ENCODE assay signal across 28 mouse cellular contexts in genomic region chr14:45614406-45614805, GRCm38 (mm10). TPM values are rescaled to one million over a fixed set of nuclear protein-coding genes. Genes with fewer than 3 reads are reported as not detected.
A peak's percentile ranks its signal among the peaks of the same experiment; 100 is the strongest.
DNase-seq lines count a peak whose midpoint lies in the region; ATAC-seq lines count a peak whose summit lies in the region.
"Had no signal": no experiment of that assay in that cellular context is flagged by ENCODE, and none has a peak within 500 bp of the region (broad histone marks: within the 10 kb centered on the region; RNA-seq: fewer than 3 reads in every experiment).

No protein-coding gene starts in this region.

- H3K4me2 ChIP-seq in heart, embryonic 13.5 days, result no peak overlapping the region
- no peak overlapping the region for H3K4me2 ChIP-seq in heart, embryonic 16.5 days (ENCODE audit: low read depth, low read length)
- no peak overlapping the region for H3K4me2 ChIP-seq in midbrain, embryonic 15.5 days
- H3K4me2 ChIP-seq in midbrain, embryonic 14.5 days (ENCODE audit: low read length), result no peak overlapping the region
- H3K4me2 ChIP-seq: forebrain, embryonic 13.5 days; hindbrain, embryonic 14.5 days had no signal

- intact Hi-C loops in heart, postnatal 25 days (cut with DNase I), result no loop called here

- peaks cover 35% of the 10 kb centered on the region for H3K4me1 ChIP-seq in heart, embryonic 10.5 days
- H3K4me1 ChIP-seq in heart, embryonic 13.5 days, result peaks cover 53% of the 10 kb centered on the region
- H3K4me1 ChIP-seq in heart, embryonic 16.5 days (ENCODE audit: control insufficient read depth, insufficient read depth, low read length), result peaks cover 19% of the 10 kb centered on the region
- 0 out of 2 replicates have a peak, but pooled peaks cover 2% of the 10 kb centered on the region for H3K4me1 ChIP-seq in midbrain, embryonic 15.5 days
- H3K4me1 ChIP-seq in midbrain, embryonic 14.5 days (ENCODE audit: control insufficient read depth, insufficient read depth, low read length), result no peaks in the 10 kb centered on the region
- H3K4me1 ChIP-seq: forebrain, embryonic 10.5 days had no signal

- 73% methylated on average over 6 of the region's 6 CpGs for WGBS in heart, embryonic 10.5 days
- 62% methylated on average over 6 of the region's 6 CpGs for WGBS in heart, embryonic 13.5 days
- 75% methylated on average over 6 of the region's 6 CpGs for whole genome bisulfite sequencing in heart, embryonic 16.5 days
- WGBS in midbrain, embryonic 15.5 days, result 85% methylated on average over 6 of the region's 6 CpGs
- 87% methylated on average over 6 of the region's 6 CpGs for WGBS in midbrain, embryonic 14.5 days

- H3K27me3 ChIP-seq in heart, embryonic 10.5 days (ENCODE audit: insufficient read depth, poor library complexity, severe bottlenecking), result no peaks in the 10 kb centered on the region
- no peaks in the 10 kb centered on the region for H3K27me3 ChIP-seq in heart, embryonic 13.5 days (replicated peaks)
- no peaks in the 10 kb centered on the region for H3K27me3 ChIP-seq in heart, embryonic 16.5 days (ENCODE audit: control insufficient read depth, insufficient read depth, low read length)
- H3K27me3 ChIP-seq in midbrain, embryonic 15.5 days (replicated peaks), result no peaks in the 10 kb centered on the region
- no peaks in the 10 kb centered on the region for H3K27me3 ChIP-seq in midbrain, embryonic 14.5 days (ENCODE audit: control insufficient read depth, insufficient read depth, low read length)
- H3K27me3 ChIP-seq: CH12.LX; forebrain, embryonic 13.5 days; Patski had no signal

- ATAC-seq in heart, embryonic 13.5 days (ENCODE audit: extremely low read depth, insufficient number of reproducible peaks, low FRiP score, low TSS enrichment), result no peak
- no peak for ATAC-seq in heart, embryonic 16.5 days (replicated peaks; ENCODE audit: extremely low read depth, insufficient read depth, low FRiP score)
- peak; percentile 18; the same call in 1 of the 2 replicates for ATAC-seq in midbrain, embryonic 15.5 days (replicated peaks)
- no peak for ATAC-seq in midbrain, embryonic 14.5 days (ENCODE audit: low FRiP score, low TSS enrichment)
- ATAC-seq: forebrain, embryonic 13.5 days; forebrain, embryonic 16.5 days; hindbrain, postnatal 0 days; inflammation-experienced regulatory T-cells, adult 6 months; intestine, embryonic 16.5 days; Patski had no signal

- H3K4me3 ChIP-seq in heart, embryonic 10.5 days, result no peak overlapping the region
- no peak overlapping the region for H3K4me3 ChIP-seq in heart, embryonic 13.5 days
- no peak overlapping the region for H3K4me3 ChIP-seq in heart, embryonic 16.5 days (ENCODE audit: low read length)
- no peak overlapping the region for H3K4me3 ChIP-seq in midbrain, embryonic 15.5 days
- no peak overlapping the region for H3K4me3 ChIP-seq in midbrain, embryonic 14.5 days (replicated peaks; ENCODE audit: low read depth, low read length)
- H3K4me3 ChIP-seq: forebrain, embryonic 10.5 days; forebrain, embryonic 13.5 days had no signal

- H3K36me3 ChIP-seq in heart, embryonic 10.5 days, result peaks cover 38% of the 10 kb centered on the region
- peaks cover 67% of the 10 kb centered on the region for H3K36me3 ChIP-seq in heart, embryonic 13.5 days
- peaks cover 34% of the 10 kb centered on the region for H3K36me3 ChIP-seq in heart, embryonic 16.5 days (ENCODE audit: control insufficient read depth, insufficient read depth)
- H3K36me3 ChIP-seq in midbrain, embryonic 15.5 days (replicated peaks), result peaks cover 17% of the 10 kb centered on the region; the same call in 1 of the 2 replicates
- peaks cover 81% of the 10 kb centered on the region for H3K36me3 ChIP-seq in midbrain, embryonic 14.5 days (ENCODE audit: control insufficient read depth, insufficient read depth, low read length)

- peak overlapping the region; percentile 80 for H3K27ac ChIP-seq in heart, embryonic 10.5 days
- peak overlapping the region; percentile 83 for H3K27ac ChIP-seq in heart, embryonic 13.5 days (replicated peaks)
- peak overlapping the region; percentile 82 for H3K27ac ChIP-seq in heart, embryonic 16.5 days (ENCODE audit: low read length)
- H3K27ac ChIP-seq in midbrain, embryonic 15.5 days, result no peak overlapping the region
- H3K27ac ChIP-seq in midbrain, embryonic 14.5 days (replicated peaks; ENCODE audit: low read depth, low read length), result no peak overlapping the region
- H3K27ac ChIP-seq: forebrain, embryonic 10.5 days; forebrain, embryonic 13.5 days; hindbrain, embryonic 14.5 days; hindbrain, postnatal 0 days had no signal

- DNase-seq in heart, embryonic 10.5 days (ENCODE audit: low spot score), result no peak
- DNase-seq in heart, adult 9 months (ENCODE audit: low spot score in 2 of 2), result no peak
- no peak for DNase-seq in heart, postnatal 25 days (ENCODE audit: low spot score)
- DNase-seq in heart, adult 8-10 months (ENCODE audit: low spot score), result no peak
- DNase-seq in midbrain, embryonic 14.5 days, result no peak
- DNase-seq: adrenal gland, postnatal 10 days; adrenal gland, postnatal 36 days; B cell, adult 2 months; cerebellum, adult 18-20 months; cerebellum, adult 9-10 months; cerebellum, postnatal 14 days; gastrocnemius, postnatal 10 days; gastrocnemius, postnatal 36 days; kidney, adult 18-20 months; kidney, adult 9 months had no signal

- H3K9ac ChIP-seq in heart, embryonic 13.5 days, result peak overlapping the region; percentile 14; the same call in 1 of the 2 replicates
- H3K9ac ChIP-seq in heart, embryonic 16.5 days (ENCODE audit: low read length), result 0 out of 2 replicates have a peak overlapping the region, but pooled peaks have one; percentile 30
- H3K9ac ChIP-seq in midbrain, embryonic 15.5 days, result no peak overlapping the region
- H3K9ac ChIP-seq in midbrain, embryonic 14.5 days (replicated peaks; ENCODE audit: low read length), result no peak overlapping the region
- H3K9ac ChIP-seq: forebrain, embryonic 13.5 days; hindbrain, embryonic 14.5 days had no signal

- no peaks in the 10 kb centered on the region for H3K9me3 ChIP-seq in heart, embryonic 10.5 days
- H3K9me3 ChIP-seq in heart, embryonic 13.5 days, result no peaks in the 10 kb centered on the region
- H3K9me3 ChIP-seq in heart, embryonic 16.5 days (replicated peaks; ENCODE audit: control insufficient read depth, low read length), result 0 out of 2 replicates have a peak, but pooled peaks cover 2% of the 10 kb centered on the region
- no peaks in the 10 kb centered on the region for H3K9me3 ChIP-seq in midbrain, embryonic 15.5 days
- H3K9me3 ChIP-seq in midbrain, embryonic 14.5 days (ENCODE audit: control insufficient read depth, low read length), result no peaks in the 10 kb centered on the region
- H3K9me3 ChIP-seq: forebrain, embryonic 10.5 days; forebrain, embryonic 13.5 days; G1E had no signal

RNA-seq across cellular contexts. Expression of gene Ddhd1, which starts 43.5 kb away (rescaled TPM):
- polyA plus RNA-seq in heart, embryonic 10.5 days (2016; fragmentation: Nextera tagmentation; extraction: Ambion mirVana), result 9.5 and 10.0 TPM in 2 replicates
- 6.7 and 7.9 TPM in 2 replicates for polyA plus RNA-seq in heart, embryonic 13.5 days (2015; fragmentation: Nextera tagmentation; extraction: Ambion mirVana)
- total RNA-seq in heart, postnatal 25 days (2021), result 1 to 10 TPM; 8.2 to 8.3 TPM
- 8.1 and 9.3 TPM in 2 replicates for polyA plus RNA-seq in heart, embryonic 16.5 days (2015; fragmentation: Nextera tagmentation; extraction: Ambion mirVana)
- total RNA-seq in heart, adult 8-10 months (2022), result 10 to 100 TPM in 3 of 4 experiments, 1 to 10 TPM in 1; 8.9 to 10.8 (median 10.3) TPM
- 19.3 and 19.8 TPM in 2 replicates for polyA plus RNA-seq in midbrain, embryonic 15.5 days (2015; fragmentation: Nextera tagmentation; extraction: Ambion mirVana)
- 23.7 and 25.2 TPM in 2 replicates for polyA plus RNA-seq in midbrain, embryonic 14.5 days (2014; fragmentation: Nextera tagmentation; extraction: Ambion mirVana)

Comparison
In these comparisons a context has a peak if more than half of its experiments do, and no peak if none do; other contexts are left out.
1. H3K27ac ChIP-seq: peak in heart, embryonic 10.5 days (single experiment), heart, embryonic 13.5 days (single experiment) and heart, embryonic 16.5 days (single experiment); none in midbrain, embryonic 15.5 days (single experiment) and midbrain, embryonic 14.5 days (single experiment).
2. H3K9ac ChIP-seq: peak in heart, embryonic 13.5 days (single experiment) and heart, embryonic 16.5 days (single experiment); none in midbrain, embryonic 15.5 days (single experiment) and midbrain, embryonic 14.5 days (single experiment).